Mouse (Mus musculus) retina, postnatal 7 days (tissue): Measurements from ENCODE around the gene Tbc1d10c.
"Not testable (repeated sequence)": the region's sequence is repeated elsewhere in the genome, so short reads cannot be mapped to it uniquely, and the experiment has no call there.

Source experiments
- DNase-seq: peaks from one replicate; pipeline ENCODE4 v3.0.0-alpha.2; 2012; ENCODE audit warnings: low read depth, low spot score

Tbc1d10c gene

GRCm38 (mm10) chr19:4145936-4146335, 45.1 kb downstream of the Tbc1d10c start:
- no peak for DNase-seq

- DNase-seq, result no peak
These were observed 46.3 kb downstream of the Tbc1d10c start for GRCm38 (mm10) chr19:4144550-4145498.

GRCm38 (mm10) chr19:4143759-4144268, 47.3 kb downstream of the Tbc1d10c start, which contains the start of gene Cabp4:
TSS of gene Cabp4 (minus strand) at chr19:4144033.
- no peak for DNase-seq

GRCm38 (mm10) chr19:4142416-4143173, 48.5 kb downstream of the Tbc1d10c start:
- DNase-seq, result no peak

- no peak for DNase-seq
These were observed 50.9 kb downstream of the Tbc1d10c start for GRCm38 (mm10) chr19:4140147-4140546.

GRCm38 (mm10) chr19:4139446-4139845, 51.6 kb downstream of the Tbc1d10c start, which contains the start of gene Gpr152:
TSS of gene Gpr152 (plus strand) at chr19:4139787.
- peak; percentile 58 for DNase-seq

- DNase-seq, result no peak
These were observed 53.2 kb downstream of the Tbc1d10c start for GRCm38 (mm10) chr19:4137913-4138312.

GRCm38 (mm10) chr19:4136463-4136862, 54.6 kb downstream of the Tbc1d10c start:
- DNase-seq, result no peak

GRCm38 (mm10) chr19:4135963-4136345, 55.1 kb downstream of the Tbc1d10c start:
- not testable (repeated sequence) for DNase-seq

GRCm38 (mm10) chr19:4135229-4135962, 55.7 kb downstream of the Tbc1d10c start:
- not testable (repeated sequence) for DNase-seq

- DNase-seq, result no peak
These were observed 56.7 kb downstream of the Tbc1d10c start for GRCm38 (mm10) chr19:4134354-4134753.
